Mouse (Mus musculus) right cerebral cortex, postnatal 25 days (tissue): Measurements from ENCODE around the gene Tra2a.

Source experiments
- DNase-seq: peaks from one replicate; pipeline ENCODE4 v3.0.0; 2022

Gene Tra2a

GRCm38 (mm10) chr6:49209881-49210854 is 53.7 kb downstream of the Tra2a start:
- DNase-seq = no peak

GRCm38 (mm10) chr6:49208935-49209334 is 54.9 kb downstream of the Tra2a start:
- DNase-seq = no peak

GRCm38 (mm10) chr6:49208297-49208930 is 55.4 kb downstream of the Tra2a start:
- no peak for DNase-seq

GRCm38 (mm10) chr6:49206416-49206815 is 57.4 kb downstream of the Tra2a start:
- no peak for DNase-seq

GRCm38 (mm10) chr6:49195188-49195587 is 68.6 kb downstream of the Tra2a start:
- DNase-seq = no peak

GRCm38 (mm10) chr6:49194536-49194935 is 69.3 kb downstream of the Tra2a start:
- DNase-seq = no peak
